Mouse (Mus musculus) telencephalon, adult 2 months (tissue): ENCODE data around the gene Xntrpc.

Experiments
- DNase-seq: peaks from one replicate; pipeline ENCODE4 v3.0.0-alpha.2; 2011; ENCODE audit warnings: low read depth, low spot score

Gene Xntrpc

DNA sequence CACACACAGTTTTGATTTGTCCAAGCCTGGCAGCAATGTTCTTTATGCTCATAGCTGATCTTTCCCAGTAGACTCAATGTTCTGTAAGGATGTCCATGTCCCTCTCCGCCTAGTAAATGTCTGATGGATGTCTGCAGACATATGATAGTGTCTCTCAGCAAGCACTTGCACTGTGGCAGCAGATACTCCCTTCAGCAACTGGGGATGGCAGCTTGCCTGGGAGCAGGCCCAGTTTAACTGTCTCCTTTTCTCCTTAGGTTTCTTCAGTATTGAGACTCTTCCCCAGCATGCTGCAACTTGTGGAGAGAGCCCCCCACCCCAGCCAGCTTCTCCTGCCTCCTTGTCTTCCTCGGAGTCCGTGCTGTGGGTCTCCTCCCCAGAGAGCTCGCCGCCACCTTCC lies 16.3 kb downstream of the Xntrpc start:
- no peak for DNase-seq

DNA sequence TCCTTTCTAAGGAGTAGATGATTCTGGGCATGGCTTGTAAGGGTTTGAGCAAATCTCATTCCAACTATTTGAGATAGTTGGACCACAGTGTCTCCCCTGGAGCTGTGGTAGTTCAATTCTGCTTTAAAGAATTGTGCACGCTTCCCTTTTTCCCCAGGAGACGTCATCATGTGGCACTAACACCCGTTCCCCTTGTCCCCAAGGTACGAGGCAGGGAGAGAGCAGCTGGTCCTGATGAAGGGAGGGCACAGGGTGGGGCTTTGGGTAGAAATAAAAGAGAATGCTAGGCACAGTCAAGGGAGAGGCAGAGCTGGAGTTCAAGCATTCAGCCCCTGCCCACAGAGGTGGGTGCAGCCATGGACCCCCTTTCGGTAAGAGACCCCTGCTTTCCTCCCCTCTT lies 17.3 kb downstream of the Xntrpc start, which contains the start of gene Trpc2:
Gene Trpc2 (plus strand): TSS at position 301 of the 400 bp plus-strand sequence.
- no peak for DNase-seq

DNA sequence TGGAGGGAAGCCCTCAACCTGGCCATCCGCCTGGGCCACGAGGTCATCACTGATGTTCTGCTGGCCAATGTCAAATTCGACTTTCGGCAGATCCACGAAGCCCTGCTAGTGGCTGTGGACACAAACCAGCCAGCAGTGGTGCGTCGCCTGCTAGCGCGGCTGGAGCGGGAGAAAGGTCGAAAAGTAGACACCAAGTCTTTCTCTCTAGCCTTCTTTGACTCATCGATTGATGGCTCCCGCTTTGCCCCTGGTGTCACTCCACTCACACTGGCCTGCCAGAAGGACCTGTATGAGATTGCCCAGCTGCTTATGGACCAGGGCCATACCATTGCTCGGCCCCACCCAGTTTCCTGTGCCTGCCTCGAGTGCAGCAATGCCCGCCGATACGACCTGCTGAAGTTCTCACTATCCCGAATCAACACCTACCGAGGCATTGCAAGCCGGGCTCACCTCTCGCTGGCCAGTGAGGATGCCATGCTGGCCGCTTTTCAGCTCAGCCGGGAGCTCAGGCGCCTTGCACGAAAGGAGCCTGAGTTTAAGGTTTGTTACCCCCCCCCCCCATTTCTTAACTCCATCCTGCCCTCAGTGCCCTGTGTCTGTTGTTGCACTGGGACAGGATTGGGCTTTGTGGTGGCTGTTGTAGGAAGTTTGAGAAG lies 18.7 kb downstream of the Xntrpc start:
- DNase-seq: no peak

DNA sequence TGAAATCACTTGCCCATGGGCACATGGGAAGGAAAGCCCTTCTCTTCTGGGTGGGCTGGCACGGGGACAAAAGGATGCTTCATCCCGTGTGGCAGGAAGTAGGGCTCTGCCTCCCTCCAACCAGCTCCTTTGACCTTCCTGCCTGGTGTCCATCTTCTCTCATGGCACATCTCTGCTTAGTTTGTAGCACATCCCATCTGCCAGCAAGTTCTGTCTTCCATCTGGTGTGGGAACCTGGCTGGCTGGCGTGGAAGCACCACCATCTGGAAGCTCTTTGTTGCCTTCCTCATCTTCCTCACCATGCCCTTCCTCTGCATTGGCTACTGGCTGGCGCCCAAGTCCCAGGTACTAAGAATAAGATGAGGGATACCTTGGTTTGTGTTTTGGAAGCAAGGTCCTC lies 21.8 kb downstream of the Xntrpc start:
- DNase-seq: no peak

DNA sequence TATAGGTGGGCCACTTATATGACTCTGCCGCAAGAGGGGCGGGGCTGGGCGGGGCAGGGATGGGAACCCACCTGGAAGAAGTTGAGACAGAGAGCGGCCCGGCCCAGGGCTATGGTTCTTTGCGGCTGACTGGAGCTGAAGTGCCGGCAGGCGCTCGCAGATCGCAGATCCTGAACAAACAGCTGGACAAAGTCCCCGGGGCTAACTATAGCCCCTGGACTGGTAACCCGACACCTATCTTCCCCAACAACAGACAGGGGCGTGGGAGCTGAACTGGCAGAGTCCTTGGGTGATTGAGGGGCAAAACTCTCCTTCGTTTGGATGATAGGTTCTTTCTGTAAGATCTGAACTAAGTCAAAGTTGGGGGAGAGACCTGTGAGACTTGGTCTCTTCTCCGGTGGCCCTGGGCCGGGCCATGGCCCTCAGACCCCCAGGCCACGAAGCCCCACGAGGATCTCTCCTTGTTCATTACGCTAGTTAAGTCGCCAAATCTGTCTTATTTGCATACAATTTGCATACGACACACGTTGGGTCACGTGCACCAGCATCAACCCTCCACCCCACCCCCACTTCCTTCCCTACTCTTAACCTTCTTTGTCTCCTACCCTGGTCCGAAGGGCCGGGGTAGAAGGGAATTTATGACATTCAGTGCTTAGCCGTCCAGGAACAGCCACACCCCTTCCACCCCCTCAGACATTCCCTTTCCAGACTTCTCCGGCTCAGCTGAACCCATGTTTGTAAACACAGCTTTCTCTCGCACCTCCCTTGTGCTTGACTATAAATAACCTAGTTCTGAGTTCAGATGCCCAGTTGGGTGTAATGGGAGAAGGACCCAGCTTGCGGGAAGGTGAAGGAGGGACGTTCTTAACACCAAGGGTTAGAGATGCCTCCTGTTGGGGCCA lies 34.5 kb downstream of the Xntrpc start:
- no peak for DNase-seq

- no peak for DNase-seq
Observed at GRCm38 (mm10) chr7:102100868-102101267, 35.4 kb downstream of the Xntrpc start.

DNA sequence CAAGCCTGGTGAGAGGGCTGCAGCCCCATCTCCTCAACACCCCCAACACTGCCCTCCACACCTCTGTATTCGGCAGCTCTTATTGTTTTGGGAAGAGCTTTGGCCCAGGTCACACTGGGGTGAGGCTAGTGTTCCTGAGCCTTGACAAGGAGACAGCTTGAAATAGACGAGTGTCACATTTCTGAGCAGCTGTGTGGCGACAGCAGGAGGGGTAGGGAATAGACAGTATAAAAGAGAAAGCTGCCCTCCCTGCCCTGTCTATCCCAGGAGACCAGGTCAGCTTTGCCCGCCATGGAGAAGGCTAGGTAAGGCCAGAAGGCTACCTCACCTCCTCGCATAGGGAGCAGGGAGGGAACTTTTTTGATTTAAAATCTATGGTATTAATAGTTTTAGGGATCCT lies 36.0 kb downstream of the Xntrpc start, which contains the start of gene Art1:
Gene Art1 (plus strand): TSS at position 257 of the 400 bp plus-strand sequence.
- DNase-seq: no peak

DNA sequence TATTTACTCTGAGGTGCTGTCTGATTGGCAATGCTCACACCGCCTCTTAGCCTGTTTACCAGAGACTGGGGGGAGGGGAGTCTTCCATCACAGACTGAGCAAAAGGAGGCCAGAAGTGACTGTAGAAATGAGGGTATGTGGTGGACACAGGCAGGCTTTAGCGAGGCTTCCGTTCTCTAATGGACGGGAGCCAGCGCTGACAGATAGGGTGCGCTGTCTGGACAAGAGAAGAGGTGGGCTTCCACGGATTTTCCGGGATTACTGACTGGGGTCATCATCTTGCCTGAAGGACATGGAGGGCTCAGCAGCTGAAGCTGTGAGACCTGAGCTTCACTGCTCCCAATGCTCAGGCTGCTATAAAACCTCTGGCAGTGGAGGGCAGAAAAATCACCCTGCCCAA lies 36.7 kb downstream of the Xntrpc start:
- DNase-seq: no peak

- DNase-seq: no peak
Observed at GRCm38 (mm10) chr7:102102696-102103095, 37.2 kb downstream of the Xntrpc start.

GRCm38 (mm10) chr7:102103555-102103954 lies 38.0 kb downstream of the Xntrpc start:
- no peak for DNase-seq

DNA sequence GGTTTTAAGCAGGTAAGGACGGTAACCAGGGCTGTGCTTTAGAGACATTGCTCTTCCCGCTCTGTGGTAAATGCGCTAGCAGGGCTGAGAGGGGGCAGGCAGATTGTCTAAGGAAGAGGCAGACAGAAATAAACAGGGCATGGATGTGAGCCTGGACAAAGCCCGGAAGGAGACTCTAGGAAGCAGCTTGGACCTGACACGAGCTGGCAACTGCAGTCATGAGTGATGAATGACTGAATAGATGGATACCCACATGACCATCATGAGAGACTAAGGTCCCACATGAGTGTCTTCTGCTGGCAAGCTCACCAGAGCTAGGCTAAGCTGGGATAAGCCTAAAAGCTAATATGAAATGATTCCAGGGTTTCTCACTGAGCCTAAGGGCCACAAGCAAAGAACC lies 38.6 kb downstream of the Xntrpc start:
- DNase-seq: no peak

- no peak for DNase-seq
Observed at GRCm38 (mm10) chr7:102106700-102107141, 41.2 kb downstream of the Xntrpc start.

- no peak for DNase-seq
Observed at GRCm38 (mm10) chr7:102108206-102108605, 42.7 kb downstream of the Xntrpc start.

- no peak for DNase-seq
Observed at GRCm38 (mm10) chr7:102109171-102109570, 43.7 kb downstream of the Xntrpc start, which contains the start of gene Art5. Gene Art5, minus strand, starts transcription at chr7:102109489.

- no peak for DNase-seq
Observed at GRCm38 (mm10) chr7:102109746-102110145, 44.2 kb downstream of the Xntrpc start.

DNA sequence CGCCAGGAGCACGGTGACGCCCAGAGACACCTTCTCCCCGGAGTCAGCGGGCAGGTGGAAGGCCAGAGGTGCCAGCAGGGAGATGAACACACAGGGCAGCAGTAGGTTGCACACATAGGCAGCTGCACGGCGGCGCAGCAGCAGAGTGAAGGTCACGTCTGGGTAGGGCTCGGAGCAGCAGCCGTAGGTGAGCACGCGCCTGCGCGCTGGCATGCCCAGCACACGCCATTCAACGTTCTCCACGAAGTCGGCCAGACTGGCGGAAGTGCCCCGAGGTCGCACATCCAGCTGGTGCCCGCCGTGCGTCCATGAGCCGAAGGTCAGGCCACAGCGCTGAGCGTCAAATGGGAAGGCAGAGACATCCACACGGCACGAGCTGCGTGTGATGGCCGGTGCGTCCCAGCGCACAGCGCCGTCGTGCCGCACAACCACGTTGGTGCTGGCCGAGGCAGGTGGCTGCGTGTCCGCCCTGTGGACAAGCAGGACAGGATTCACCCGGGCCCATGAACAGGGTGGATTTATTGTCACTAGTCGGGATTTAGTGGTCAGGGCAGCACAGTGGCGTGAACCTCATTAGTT lies 47.7 kb downstream of the Xntrpc start:
- no peak for DNase-seq

GRCm38 (mm10) chr7:102116579-102117331 lies 51.2 kb downstream of the Xntrpc start, which contains the start of gene Chrna10:
Gene Chrna10, minus strand, starts transcription at chr7:102116828.
- no peak for DNase-seq

GRCm38 (mm10) chr7:102117382-102117781 lies 51.9 kb downstream of the Xntrpc start:
- no peak for DNase-seq

DNA sequence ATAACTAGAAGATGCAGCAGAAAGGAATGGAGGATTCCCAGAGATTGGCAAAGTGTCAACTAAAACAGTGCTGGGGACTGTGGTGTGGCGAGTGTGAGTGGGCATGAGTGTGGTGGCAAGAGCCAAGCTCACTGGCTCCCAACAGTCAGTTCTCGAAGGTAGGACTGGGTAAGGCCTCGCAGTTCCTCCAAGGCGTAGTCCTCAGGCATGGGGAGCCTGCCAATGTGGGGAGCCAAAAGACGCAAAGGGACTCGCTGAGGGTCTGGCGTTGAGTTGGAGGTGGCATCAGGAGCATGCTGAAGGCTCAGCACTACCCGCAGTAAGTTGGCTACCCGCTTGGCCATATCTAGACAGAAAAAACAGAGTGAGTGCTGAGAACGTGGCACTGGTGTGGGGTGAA lies 54.8 kb downstream of the Xntrpc start:
- no peak for DNase-seq

GRCm38 (mm10) chr7:102132395-102132794 lies 66.9 kb downstream of the Xntrpc start:
- no peak for DNase-seq

- no peak for DNase-seq
Observed at GRCm38 (mm10) chr7:102137464-102137863, 72.0 kb downstream of the Xntrpc start.
